ENCODE assay signal across 18 mouse cellular contexts in genomic region chr11:89777431-89777830, GRCm38 (mm10). TPM values are rescaled to one million over a fixed set of nuclear protein-coding genes. Genes with fewer than 3 reads are reported as not detected.
DNase-seq lines count a peak whose midpoint lies in the region; ATAC-seq and TF ChIP-seq lines count a peak whose summit lies in the region.
"Had no signal": no experiment of that assay in that cellular context is flagged by ENCODE, and none has a peak within 500 bp of the region (broad histone marks: within the 10 kb centered on the region; RNA-seq: fewer than 3 reads in every experiment).

Gene Ankfn1 (minus strand): TSS chr11:89777653.

- H3K9me3 ChIP-seq in forebrain, embryonic 14.5 days (replicated peaks; ENCODE audit: control insufficient read depth, low read length), result no peaks in the 10 kb centered on the region
- H3K9me3 ChIP-seq in forebrain, embryonic 13.5 days (replicated peaks), result no peaks in the 10 kb centered on the region
- H3K9me3 ChIP-seq in neural tube, embryonic 13.5 days, result no peaks in the 10 kb centered on the region
- H3K9me3 ChIP-seq in kidney, embryonic 14.5 days (ENCODE audit: control insufficient read depth, low read length), result no peaks in the 10 kb centered on the region
- H3K9me3 ChIP-seq: heart, embryonic 15.5 days; limb, embryonic 15.5 days had no signal

- no peaks in the 10 kb centered on the region; the same call in 1 of the 2 replicates for H3K4me1 ChIP-seq in forebrain, embryonic 14.5 days (ENCODE audit: control insufficient read depth, insufficient read depth, low read length)
- H3K4me1 ChIP-seq in forebrain, embryonic 13.5 days, result no peaks in the 10 kb centered on the region
- H3K4me1 ChIP-seq in neural tube, embryonic 13.5 days (replicated peaks), result no peaks in the 10 kb centered on the region
- H3K4me1 ChIP-seq in kidney, embryonic 14.5 days (ENCODE audit: control insufficient read depth, insufficient read depth, low read length), result no peaks in the 10 kb centered on the region
- H3K4me1 ChIP-seq: heart, embryonic 15.5 days had no signal

- H3K4me2 ChIP-seq in forebrain, embryonic 14.5 days (ENCODE audit: low read length), result no peak within 1 kb of the TSS
- no peak within 1 kb of the TSS for H3K4me2 ChIP-seq in forebrain, embryonic 13.5 days
- 0 out of 2 replicates have a peak within 1 kb of the TSS, but pooled peaks have one; percentile 20 for H3K4me2 ChIP-seq in neural tube, embryonic 13.5 days
- H3K4me2 ChIP-seq in kidney, embryonic 14.5 days (replicated peaks; ENCODE audit: low read depth, low read length), result no peak within 1 kb of the TSS
- H3K4me2 ChIP-seq: heart, embryonic 15.5 days; limb, embryonic 15.5 days had no signal

- no peak for TF ChIP-seq CTCF in left cerebral cortex, adult 2 months (IDR thresholded peaks at IDR 0.05)

- DNase-seq in forebrain, embryonic 14.5 days (ENCODE audit: low spot score), result peak; percentile 13
- DNase-seq in left cerebral cortex, adult 2 months (ENCODE audit: extremely low spot score in 1 of 2, low spot score in 2 of 2), result peak in 1 of 2 experiments; percentile 12
- no peak for DNase-seq in left cerebral cortex, adult 9 months (ENCODE audit: low spot score in 2 of 2)
- DNase-seq in neural tube, embryonic 10.5 days (ENCODE audit: extremely low spot score, low spot score), result no peak
- peak in 1 of 2 experiments; percentile 12 for DNase-seq in left cerebral cortex, postnatal 25 days (ENCODE audit: low spot score in 2 of 2)
- DNase-seq: gastrocnemius, postnatal 10 days; heart, adult 18-20 months; kidney, adult 18-20 months; kidney, postnatal 14 days; lung, postnatal 10 days had no signal

- H3K36me3 ChIP-seq in forebrain, embryonic 14.5 days (ENCODE audit: control insufficient read depth, insufficient read depth, low read length), result no peaks in the 10 kb centered on the region
- no peaks in the 10 kb centered on the region for H3K36me3 ChIP-seq in forebrain, embryonic 13.5 days (ENCODE audit: poor library complexity, severe bottlenecking)
- no peaks in the 10 kb centered on the region for H3K36me3 ChIP-seq in neural tube, embryonic 13.5 days
- H3K36me3 ChIP-seq in kidney, embryonic 14.5 days (ENCODE audit: control insufficient read depth, insufficient read depth, low read length), result no peaks in the 10 kb centered on the region
- H3K36me3 ChIP-seq: heart, embryonic 15.5 days; limb, embryonic 15.5 days had no signal

- no peak within 1 kb of the TSS for H3K9ac ChIP-seq in forebrain, embryonic 14.5 days (ENCODE audit: low read length)
- H3K9ac ChIP-seq in forebrain, embryonic 13.5 days, result no peak within 1 kb of the TSS
- H3K9ac ChIP-seq in neural tube, embryonic 13.5 days, result no peak within 1 kb of the TSS
- no peak within 1 kb of the TSS for H3K9ac ChIP-seq in kidney, embryonic 14.5 days (ENCODE audit: low read depth, low read length)
- H3K9ac ChIP-seq: heart, embryonic 15.5 days; limb, embryonic 15.5 days had no signal

- 0 out of 2 replicates have a peak, but pooled peaks cover 2% of the 10 kb centered on the region for H3K27me3 ChIP-seq in forebrain, embryonic 14.5 days (replicated peaks; ENCODE audit: control insufficient read depth, insufficient read depth, low read length)
- H3K27me3 ChIP-seq in forebrain, embryonic 13.5 days, result peaks cover 14% of the 10 kb centered on the region; the same call in 1 of the 2 replicates
- no peaks in the 10 kb centered on the region for H3K27me3 ChIP-seq in neural tube, embryonic 13.5 days
- H3K27me3 ChIP-seq in kidney, embryonic 14.5 days (ENCODE audit: control insufficient read depth, insufficient read depth, low read length), result no peaks in the 10 kb centered on the region
- H3K27me3 ChIP-seq: heart, embryonic 15.5 days; limb, embryonic 15.5 days had no signal

- H3K27ac ChIP-seq in forebrain, embryonic 14.5 days (ENCODE audit: low read depth, low read length), result no peak within 1 kb of the TSS
- H3K27ac ChIP-seq in forebrain, embryonic 13.5 days, result no peak within 1 kb of the TSS
- no peak within 1 kb of the TSS for H3K27ac ChIP-seq in left cerebral cortex, adult 2 months
- 0 out of 2 replicates have a peak within 1 kb of the TSS, but pooled peaks have one; percentile 7 for H3K27ac ChIP-seq in neural tube, embryonic 13.5 days (replicated peaks)
- H3K27ac ChIP-seq in kidney, embryonic 14.5 days (ENCODE audit: low read depth, low read length), result no peak within 1 kb of the TSS
- H3K27ac ChIP-seq: heart, embryonic 15.5 days; limb, embryonic 15.5 days had no signal

- intact Hi-C loops in left cerebral cortex, adult 2 months (cut with DNase I), result no loop called here
- intact Hi-C loops in left cerebral cortex, postnatal 25 days (cut with DNase I), result no loop called here

- ATAC-seq in forebrain, embryonic 14.5 days, result no peak
- ATAC-seq in forebrain, embryonic 13.5 days, result no peak
- ATAC-seq in neural tube, embryonic 13.5 days (ENCODE audit: low read depth), result no peak
- no peak for ATAC-seq in kidney, embryonic 14.5 days (ENCODE audit: low FRiP score, low TSS enrichment)

- 35% methylated on average over 7 of the region's 7 CpGs for WGBS in forebrain, embryonic 14.5 days
- 42% methylated on average over 7 of the region's 7 CpGs for WGBS in forebrain, embryonic 13.5 days
- WGBS in neural tube, embryonic 13.5 days, result 40% methylated on average over 7 of the region's 7 CpGs
- WGBS in kidney, embryonic 14.5 days, result 36% methylated on average over 7 of the region's 7 CpGs

- no peak within 1 kb of the TSS for H3K4me3 ChIP-seq in forebrain, embryonic 14.5 days (ENCODE audit: low read depth, low read length)
- no peak within 1 kb of the TSS for H3K4me3 ChIP-seq in forebrain, embryonic 13.5 days
- H3K4me3 ChIP-seq in left cerebral cortex, adult 2 months, result no peak within 1 kb of the TSS
- no peak within 1 kb of the TSS for H3K4me3 ChIP-seq in neural tube, embryonic 13.5 days
- no peak within 1 kb of the TSS for H3K4me3 ChIP-seq in kidney, embryonic 14.5 days (ENCODE audit: low read length)
- H3K4me3 ChIP-seq: heart, embryonic 15.5 days; limb, embryonic 15.5 days had no signal

RNA-seq across cellular contexts. Expression of gene Ankfn1, which starts in this region (rescaled TPM):
- polyA plus RNA-seq in forebrain, embryonic 14.5 days (2014; fragmentation: Nextera tagmentation; extraction: Ambion mirVana), result 2.4 and 5.0 TPM in 2 replicates
- 2.4 and 3.5 TPM in 2 replicates for polyA plus RNA-seq in forebrain, embryonic 13.5 days (2015; fragmentation: Nextera tagmentation; extraction: Ambion mirVana)
- 10 to 100 TPM; 11.0 to 13.1 TPM for total RNA-seq in left cerebral cortex, adult 2 months (2021)
- polyA plus RNA-seq in neural tube, embryonic 13.5 days (2015; fragmentation: Nextera tagmentation; extraction: Ambion mirVana), result 0.95 and 1.9 TPM in 2 replicates
- total RNA-seq in left cerebral cortex, postnatal 25 days (2021), result 10 to 100 TPM; 10.1 to 13.4 TPM
- polyA plus RNA-seq in kidney, embryonic 14.5 days (2014; fragmentation: Nextera tagmentation; extraction: Ambion mirVana), result not detected in 2 replicates
- total RNA-seq: megakaryocyte-erythroid progenitor cell, adult 5-6 weeks; MEL had no signal
- polyA plus RNA-seq: liver, embryonic 16.5 days had no signal
